Mouse (Mus musculus) stomach, postnatal 0 days (tissue): ENCODE measurements around the gene Stk38. TPM values are rescaled to one million over a fixed set of nuclear protein-coding genes. Genes with fewer than 3 reads are reported as not detected.

Experiments
- ATAC-seq: fragments of 200-750 bp; cut with Nextera tagmentation; 2 replicates; pipeline ENCODE4 v1.8.0; 2017; ENCODE audit not compliant: low FRiP score, low TSS enrichment
- DNase-seq: peaks from one replicate; pipeline ENCODE4 v3.0.0-alpha.2; 2016; ENCODE audit warnings: low spot score
- H3K27ac ChIP-seq: fragments of 300-500 bp; sonication (generic); replicated peaks from 2 replicates; pipeline ENCODE4 v1.5.1; 2014; ENCODE audit warnings: mild to moderate bottlenecking, control low read depth
- H3K27me3 ChIP-seq: fragments of 300-500 bp; sonication (generic); 2 replicates; pipeline ENCODE4 v1.6.1; 2014; ENCODE audit warnings: low read length; ENCODE audit not compliant: control insufficient read depth, insufficient read depth
- H3K36me3 ChIP-seq: fragments of 300-500 bp; sonication (generic); 2 replicates; pipeline ENCODE4 v1.6.1; 2014; ENCODE audit warnings: low read length, mixed read lengths; ENCODE audit not compliant: control insufficient read depth, insufficient read depth
- H3K4me1 ChIP-seq: fragments of 300-500 bp; sonication (generic); replicated peaks from 2 replicates; pipeline ENCODE4 v1.6.1; 2014; ENCODE audit warnings: antibody characterized with exemption; ENCODE audit not compliant: control insufficient read depth, insufficient read depth
- H3K4me2 ChIP-seq: fragments of 300-500 bp; sonication (generic); replicated peaks from 2 replicates; pipeline ENCODE4 v1.6.1; 2014; ENCODE audit warnings: low read depth, mild to moderate bottlenecking, control low read depth, moderate library complexity
- H3K4me3 ChIP-seq: fragments of 300-500 bp; sonication (generic); 2 replicates; pipeline ENCODE4 v1.5.1; 2014; ENCODE audit warnings: low read depth, low read length, control low read depth
- H3K9ac ChIP-seq: fragments of 300-500 bp; sonication (generic); 2 replicates; pipeline ENCODE4 v1.6.1; 2014; ENCODE audit warnings: mild to moderate bottlenecking, low read length, control low read depth, mixed read lengths
- H3K9me3 ChIP-seq: fragments of 300-500 bp; sonication (generic); 2 replicates; pipeline ENCODE4 v1.6.1; 2016; ENCODE audit warnings: low read length; ENCODE audit not compliant: control insufficient read depth
- CTCF ChIP-seq: IDR thresholded peaks from 2 replicates; pipeline ENCODE4 v1.5.1; 2016; ENCODE audit warnings: antibody characterized with exemption, low read depth, mild to moderate bottlenecking, moderate library complexity
- EP300 ChIP-seq: optimal IDR thresholded peaks from 2 replicates; pipeline ENCODE3; 2016; ENCODE audit warnings: antibody characterized with exemption
- whole genome bisulfite sequencing: fragments of 180-500 bp; shearing (Covaris S2); extraction: QIAGEN DNeasy Blood & Tissue Kit; methylation state at CpG from one replicate; pipeline ENCODE4 v1.1.7; 2014; 5-methylcytosine and 5-hydroxymethylcytosine counted together
- polyA plus RNA-seq: library from polyadenylated mRNA; unstranded; fragments of >200 nt; fragmentation: Nextera tagmentation; extraction: Ambion mirVana; gene quantifications from 2 replicates; pipeline ENCODE4 v1.2.1, GENCODE M21; 2015

Gene Stk38
- polyA plus RNA-seq, 1 experiment from 2014 or later: 64.8 TPM

DNA sequence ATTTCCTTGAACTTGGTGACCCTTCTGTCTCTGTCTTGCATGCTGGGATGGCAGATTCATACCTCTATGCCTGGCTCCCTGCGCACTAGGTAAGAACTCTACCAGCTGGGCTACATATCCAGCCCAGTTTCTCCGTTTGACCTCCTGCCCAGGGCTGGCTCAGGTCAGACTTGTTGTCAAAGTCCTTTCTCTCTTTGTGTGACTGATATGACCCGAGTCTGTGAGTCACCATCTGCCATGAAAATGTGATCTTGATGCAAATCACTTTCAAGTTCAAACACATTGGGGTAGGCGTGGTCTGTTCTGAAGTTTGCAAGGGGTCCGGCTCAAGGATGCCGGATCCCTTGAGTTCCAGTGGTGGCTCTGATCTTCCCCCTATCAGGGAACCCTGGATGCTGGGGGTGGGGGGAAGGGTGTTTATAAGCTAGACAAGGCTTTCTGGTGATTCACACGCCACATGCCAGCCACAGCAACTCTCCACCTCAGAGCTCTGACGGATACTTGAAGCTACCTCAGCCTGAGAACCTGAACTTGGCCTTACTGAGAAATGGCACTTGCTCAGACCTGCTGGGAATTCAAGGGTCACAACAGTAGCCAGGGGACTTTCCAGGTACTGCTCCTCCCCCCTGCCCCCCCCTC lies 82.7 kb downstream of the Stk38 start:
- 0 out of 2 replicates have a peak overlapping the region, but pooled peaks have one; percentile 13 for H3K27ac ChIP-seq
- no peaks in the 10 kb centered on the region for H3K9me3 ChIP-seq
- no peaks in the 10 kb centered on the region for H3K4me1 ChIP-seq
- TF ChIP-seq CTCF (no peak), EP300 (no peak)
- H3K36me3 ChIP-seq: no peaks in the 10 kb centered on the region
- 68% methylated on average over 8 of the region's 8 CpGs for WGBS
- no peak overlapping the region for H3K4me2 ChIP-seq
- no peak overlapping the region for H3K4me3 ChIP-seq
- H3K9ac ChIP-seq: no peak overlapping the region
- DNase-seq (no peak), ATAC-seq (0 out of 2 replicates have a peak, but pooled peaks have one; percentile 9)
- no peaks in the 10 kb centered on the region for H3K27me3 ChIP-seq

DNA sequence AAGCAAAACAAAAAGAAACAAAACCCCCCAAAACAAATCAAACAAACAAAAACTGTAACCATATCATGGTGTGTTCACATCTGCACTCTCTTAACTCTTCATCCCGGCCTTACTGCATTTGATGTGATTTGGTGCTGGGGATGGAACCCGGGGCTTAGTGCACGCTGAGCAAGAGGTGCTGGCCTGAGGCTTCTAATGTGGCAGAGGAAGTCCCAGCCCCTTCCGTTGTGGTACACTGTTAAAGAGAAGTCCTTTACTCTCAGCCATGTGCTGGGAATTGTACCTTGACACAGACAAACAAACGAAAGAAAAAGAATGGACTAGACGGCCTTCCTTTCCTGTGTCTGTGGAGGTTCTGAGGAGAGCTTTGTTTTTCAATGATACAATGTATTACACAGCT lies 85.7 kb downstream of the Stk38 start:
- Histone ChIP-seq H3K4me1 (no peaks in the 10 kb centered on the region), H3K9ac (no peak overlapping the region), H3K9me3 (no peaks in the 10 kb centered on the region), H3K27me3 (no peaks in the 10 kb centered on the region), H3K4me2 (no peak overlapping the region), H3K4me3 (no peak overlapping the region), H3K27ac (no peak overlapping the region), H3K36me3 (no peaks in the 10 kb centered on the region)
- WGBS: 55% methylated on average over 6 of the region's 6 CpGs
- ATAC-seq: no peak
- no peak for DNase-seq
- TF ChIP-seq EP300: no peak
- no peak for TF ChIP-seq CTCF

DNA sequence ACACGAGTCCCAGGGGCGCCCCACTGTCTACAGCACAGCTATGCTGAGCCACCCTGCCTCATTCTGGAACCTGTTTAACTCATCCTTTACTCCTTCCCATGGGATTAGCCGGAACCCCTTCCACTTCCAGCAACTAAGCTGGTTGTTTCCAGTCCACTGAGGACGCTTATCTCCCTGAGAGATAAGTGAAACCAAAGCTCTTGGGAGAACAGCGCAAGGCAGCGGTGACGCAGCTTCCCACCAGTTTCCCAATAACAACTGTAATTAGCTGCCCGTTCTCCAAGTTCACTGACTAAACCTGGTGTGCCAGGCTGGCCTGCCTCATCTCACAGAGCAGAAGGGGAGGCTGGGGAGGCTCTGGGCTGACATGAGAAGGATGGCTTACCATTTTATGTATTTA lies 86.7 kb downstream of the Stk38 start:
- no peak for TF ChIP-seq CTCF
- no peak for TF ChIP-seq EP300
- H3K36me3 ChIP-seq: no peaks in the 10 kb centered on the region
- no peak overlapping the region for H3K27ac ChIP-seq
- ATAC-seq (0 out of 2 replicates have a peak, but pooled peaks have one; percentile 25), DNase-seq (peak; percentile 47)
- no peak overlapping the region for H3K4me2 ChIP-seq
- H3K9ac ChIP-seq: no peak overlapping the region
- no peaks in the 10 kb centered on the region for H3K9me3 ChIP-seq
- WGBS: 59% methylated on average over 8 of the region's 8 CpGs
- H3K4me1 ChIP-seq: no peaks in the 10 kb centered on the region
- H3K4me3 ChIP-seq: no peak overlapping the region
- H3K27me3 ChIP-seq: no peaks in the 10 kb centered on the region

Other genes with a start within 250 kb of the Stk38 start
- 211 and 220 TPM in 2 replicates for gene Mapk13, start 238.7 kb downstream of the Stk38 start, polyA plus RNA-seq
- gene Brpf3, start 206.9 kb downstream of the Stk38 start, polyA plus RNA-seq: 5.2 and 5.7 TPM in 2 replicates
- 12.7 TPM in 2 replicates for gene Pnpla1, start 149.6 kb downstream of the Stk38 start, polyA plus RNA-seq
- 1.2 and 2.2 TPM in 2 replicates for gene 4930539E08Rik, start 92.7 kb downstream of the Stk38 start, polyA plus RNA-seq
- gene Pxt1, start 64.2 kb downstream of the Stk38 start, polyA plus RNA-seq: 0.18 TPM in 1 of 2 replicates, not detected in the other
- gene Kctd20, start 56.0 kb downstream of the Stk38 start, polyA plus RNA-seq: 37.6 and 38.3 TPM in 2 replicates
- 279 and 305 TPM in 2 replicates for gene Srsf3, start 24.6 kb upstream of the Stk38 start, polyA plus RNA-seq
- gene Cdkn1a, start 83.0 kb upstream of the Stk38 start, polyA plus RNA-seq: 484 and 502 TPM in 2 replicates
- gene Rab44, start 106.2 kb upstream of the Stk38 start, polyA plus RNA-seq: 1.4 and 2.2 TPM in 2 replicates
- 4.8 and 5.3 TPM in 2 replicates for gene Cpne5, start 230.2 kb upstream of the Stk38 start, polyA plus RNA-seq